Mouse (Mus musculus) midbrain, embryonic 11.5 days (tissue): ENCODE measurements around the gene Gemin4. TPM values are rescaled to one million over a fixed set of nuclear protein-coding genes. Genes with fewer than 3 reads are reported as not detected.

ENCODE experiments used
- ATAC-seq: fragments of 200-750 bp; cut with Nextera tagmentation; 2 replicates; pipeline ENCODE4 v1.8.0; 2017; ENCODE audit warnings: moderate TSS enrichment, moderate library complexity; ENCODE audit not compliant: low FRiP score
- DNase-seq: peaks from one replicate; pipeline ENCODE4 v3.0.0; 2015; ENCODE audit warnings: low spot score; ENCODE audit errors: missing footprints
- H3K27ac ChIP-seq: fragments of 300-500 bp; sonication (generic); 2 replicates; pipeline ENCODE4 v1.5.1; 2014; ENCODE audit warnings: low read depth, low read length
- H3K27me3 ChIP-seq: fragments of 300-500 bp; sonication (generic); 2 replicates; pipeline ENCODE4 v1.6.1; 2014; ENCODE audit warnings: mild to moderate bottlenecking, low read length, moderate library complexity, mixed read lengths; ENCODE audit not compliant: control insufficient read depth, insufficient read depth
- H3K36me3 ChIP-seq: fragments of 300-500 bp; sonication (generic); 2 replicates; pipeline ENCODE4 v1.6.1; 2014; ENCODE audit warnings: mild to moderate bottlenecking, low read length, moderate library complexity, mixed read lengths; ENCODE audit not compliant: control insufficient read depth, insufficient read depth
- H3K4me1 ChIP-seq: fragments of 300-500 bp; sonication (generic); 2 replicates; pipeline ENCODE4 v1.6.1; 2014; ENCODE audit warnings: low read length; ENCODE audit not compliant: control insufficient read depth, insufficient read depth
- H3K4me2 ChIP-seq: fragments of 300-500 bp; sonication (generic); 2 replicates; pipeline ENCODE4 v1.6.1; 2014; ENCODE audit warnings: mild to moderate bottlenecking, moderate library complexity
- H3K4me3 ChIP-seq: fragments of 300-500 bp; sonication (generic); 2 replicates; pipeline ENCODE4 v1.5.1; 2014; ENCODE audit warnings: low read depth, low read length
- H3K9ac ChIP-seq: fragments of 300-500 bp; sonication (generic); 2 replicates; pipeline ENCODE4 v1.6.1; 2014; ENCODE audit warnings: low read length
- H3K9me3 ChIP-seq: fragments of 300-500 bp; sonication (generic); 2 replicates; pipeline ENCODE4 v1.6.1; 2016; ENCODE audit warnings: low read length; ENCODE audit not compliant: control insufficient read depth
- WGBS: fragments of 180-500 bp; shearing (Covaris S2); extraction: QIAGEN DNeasy Blood & Tissue Kit; methylation state at CpG from one replicate; pipeline ENCODE4 v1.1.7; 2014; 5-methylcytosine and 5-hydroxymethylcytosine counted together
- polyA plus RNA-seq: library from polyadenylated mRNA; unstranded; fragments of >200 nt; fragmentation: Nextera tagmentation; extraction: Ambion mirVana; gene quantifications from 2 replicates; pipeline ENCODE4 v1.2.1, GENCODE M21; 2014

Gene Gemin4
- polyA plus RNA-seq, result 31.1 and 42.8 TPM in 2 replicates

DNA sequence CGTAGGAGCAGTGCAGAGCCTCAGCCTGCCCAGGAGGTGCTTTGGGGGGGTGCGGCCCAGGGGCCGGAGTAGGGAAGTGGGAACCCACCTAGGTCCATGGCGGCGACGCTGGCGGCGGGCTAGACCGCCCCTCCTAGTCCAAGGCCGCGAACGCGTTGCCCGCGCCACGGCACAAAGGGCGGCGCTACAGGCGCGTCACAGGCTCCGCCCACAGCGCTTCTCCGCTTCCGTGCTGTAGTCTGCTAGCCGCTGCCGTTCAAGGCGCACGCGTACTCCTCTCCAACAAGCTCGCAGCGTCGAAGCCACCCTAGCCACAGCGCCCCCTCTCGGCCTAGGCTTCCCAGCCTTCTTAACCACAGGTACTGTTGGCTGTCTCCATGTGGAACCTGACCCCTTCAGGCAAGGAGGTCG is at the start of gene Gemin4, which contains the start of gene Dbil5:
TSS of gene Gemin4 (minus strand) at position 275 of the 411 bp plus-strand sequence.
TSS of gene Dbil5 (plus strand) at position 219 of the 411 bp plus-strand sequence.
- H3K4me2 ChIP-seq, result peak within 1 kb of the TSS; percentile 78
- peaks cover 15% of the 10 kb centered on the region for H3K36me3 ChIP-seq
- peak within 1 kb of the TSS; percentile 97 for H3K9ac ChIP-seq
- DNase-seq (peak; percentile 100), ATAC-seq (peak; percentile 99)
- peak within 1 kb of the TSS; percentile 54 for H3K27ac ChIP-seq
- peaks cover 5% of the 10 kb centered on the region; the same call in 1 of the 2 replicates for H3K4me1 ChIP-seq
- H3K4me3 ChIP-seq, result peak within 1 kb of the TSS; percentile 85
- WGBS, result under 1% methylated on average over 35 of the region's 35 CpGs
- H3K9me3 ChIP-seq, result no peaks in the 10 kb centered on the region
- H3K27me3 ChIP-seq, result no peaks in the 10 kb centered on the region

DNA sequence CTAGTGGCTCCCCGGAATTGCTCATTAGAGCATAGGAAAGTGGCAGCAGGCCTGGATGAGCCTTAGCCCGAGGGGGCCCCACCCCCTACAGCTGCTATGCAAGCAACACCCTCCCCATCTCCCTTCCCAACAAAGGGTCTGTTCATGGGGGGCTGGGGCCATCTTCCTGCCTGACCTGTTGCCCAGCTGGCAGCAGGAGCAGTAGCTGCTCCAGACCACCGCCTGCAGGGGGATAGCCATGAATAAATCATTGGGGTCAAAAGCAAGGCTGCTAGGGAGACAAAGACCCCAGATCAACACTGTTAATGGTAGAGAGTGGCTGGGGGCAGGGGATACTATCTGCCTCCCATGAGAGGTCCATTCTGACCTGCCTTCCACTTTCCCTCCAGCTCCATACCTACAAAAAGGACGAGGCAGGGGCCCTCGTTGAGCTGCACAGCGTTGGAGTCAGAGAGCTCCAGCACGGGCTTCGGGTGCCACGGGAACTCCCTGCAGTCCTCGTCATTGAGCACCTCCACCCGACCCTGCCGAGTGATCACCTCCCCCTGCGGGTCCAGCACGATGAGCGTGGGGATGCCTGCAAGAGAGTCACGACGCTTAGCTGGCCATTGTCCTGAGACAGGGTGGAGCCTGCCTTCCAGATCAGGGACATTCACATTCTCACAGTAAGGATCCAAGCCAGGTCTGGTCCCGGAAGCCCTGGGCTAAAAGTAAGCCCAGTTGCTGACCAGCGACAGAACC is 45.3 kb upstream of the Gemin4 start:
- H3K36me3 ChIP-seq, result no peaks in the 10 kb centered on the region
- 10% methylated on average over 19 of the region's 19 CpGs for WGBS
- ATAC-seq (peak; percentile 76), DNase-seq (peak; percentile 94)
- peaks cover 70% of the 10 kb centered on the region for H3K4me1 ChIP-seq
- peak overlapping the region; percentile 25 for H3K4me2 ChIP-seq
- H3K27me3 ChIP-seq, result no peaks in the 10 kb centered on the region
- H3K27ac ChIP-seq, result peak overlapping the region; percentile 84
- H3K9me3 ChIP-seq, result no peaks in the 10 kb centered on the region
- no peak overlapping the region for H3K4me3 ChIP-seq
- H3K9ac ChIP-seq, result peak overlapping the region; percentile 61

DNA sequence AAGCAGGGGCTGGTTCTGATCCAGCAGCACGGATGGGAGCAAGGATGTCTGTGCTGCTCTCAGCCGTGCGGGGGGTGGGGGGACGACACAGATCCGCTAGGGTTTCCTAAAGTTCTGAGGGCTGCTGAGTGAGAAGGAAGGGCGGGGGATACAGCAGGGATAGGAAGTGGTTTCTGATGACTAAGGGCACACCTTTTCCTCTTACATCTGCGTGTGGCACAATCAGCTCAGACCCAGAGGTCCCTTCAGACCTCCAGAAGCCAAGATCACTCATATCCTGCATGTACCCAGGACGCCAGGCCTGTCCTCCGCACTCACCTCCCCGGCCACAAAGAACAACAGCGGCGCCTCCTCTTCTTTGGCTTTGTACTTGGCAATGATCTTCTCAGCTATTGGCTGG is 43.8 kb upstream of the Gemin4 start:
- Histone ChIP-seq H3K27ac (peak overlapping the region; percentile 80), H3K9me3 (no peaks in the 10 kb centered on the region), H3K27me3 (no peaks in the 10 kb centered on the region), H3K4me3 (no peak overlapping the region), H3K36me3 (no peaks in the 10 kb centered on the region), H3K4me1 (peaks cover 56% of the 10 kb centered on the region), H3K9ac (no peak overlapping the region), H3K4me2 (no peak overlapping the region)
- ATAC-seq, result no peak
- 68% methylated on average over 12 of the region's 12 CpGs for WGBS
- peak; percentile 83 for DNase-seq

DNA sequence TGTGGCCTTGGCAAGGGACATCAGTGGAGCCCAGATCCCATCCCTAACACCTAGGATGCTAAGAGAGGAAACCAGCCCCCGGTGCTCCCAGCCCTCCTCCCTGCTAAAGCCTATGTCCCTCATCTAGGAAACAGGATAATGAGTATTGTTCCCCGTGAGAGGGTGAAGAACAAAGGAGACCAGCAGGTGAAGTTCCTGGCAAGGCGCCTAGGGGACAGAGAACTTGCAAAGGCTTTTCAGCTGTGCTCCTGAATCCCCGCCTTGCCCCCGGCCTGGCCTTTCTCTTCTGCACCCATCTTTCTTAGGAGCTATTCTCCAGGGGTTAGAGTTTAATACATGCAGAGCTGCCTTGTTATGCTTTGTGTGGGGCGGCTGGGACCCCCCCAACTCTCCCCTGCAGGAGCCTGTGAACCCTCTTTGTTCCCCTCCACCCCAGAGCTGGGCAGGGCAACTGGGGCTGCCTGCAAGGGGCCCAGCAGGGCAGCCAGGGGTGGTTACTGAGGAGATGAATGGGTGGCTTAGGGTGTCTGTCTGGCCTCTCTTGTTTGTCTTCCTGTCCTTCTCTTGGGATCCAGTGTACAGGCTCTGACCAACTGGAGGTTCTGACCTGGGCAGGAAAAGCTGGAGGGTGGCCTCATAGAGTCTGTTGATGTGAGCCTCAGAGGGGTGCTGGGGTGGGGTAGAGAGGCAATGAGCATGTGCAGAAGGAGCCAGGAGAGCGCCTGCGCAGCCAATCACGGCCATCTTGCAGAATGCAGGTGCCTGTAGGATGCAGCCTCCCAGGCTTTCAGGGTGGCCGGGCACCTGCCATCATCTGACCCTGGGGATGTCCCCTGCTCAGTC is 43.0 kb upstream of the Gemin4 start:
- Histone ChIP-seq H3K9ac (peak overlapping the region; percentile 4), H3K4me2 (no peak overlapping the region), H3K9me3 (no peaks in the 10 kb centered on the region), H3K4me1 (peaks cover 53% of the 10 kb centered on the region), H3K27me3 (no peaks in the 10 kb centered on the region), H3K27ac (peak overlapping the region; percentile 80), H3K4me3 (no peak overlapping the region), H3K36me3 (no peaks in the 10 kb centered on the region)
- ATAC-seq (peak; percentile 79), DNase-seq (peak; percentile 89)
- 33% methylated on average over 10 of the region's 10 CpGs for WGBS

DNA sequence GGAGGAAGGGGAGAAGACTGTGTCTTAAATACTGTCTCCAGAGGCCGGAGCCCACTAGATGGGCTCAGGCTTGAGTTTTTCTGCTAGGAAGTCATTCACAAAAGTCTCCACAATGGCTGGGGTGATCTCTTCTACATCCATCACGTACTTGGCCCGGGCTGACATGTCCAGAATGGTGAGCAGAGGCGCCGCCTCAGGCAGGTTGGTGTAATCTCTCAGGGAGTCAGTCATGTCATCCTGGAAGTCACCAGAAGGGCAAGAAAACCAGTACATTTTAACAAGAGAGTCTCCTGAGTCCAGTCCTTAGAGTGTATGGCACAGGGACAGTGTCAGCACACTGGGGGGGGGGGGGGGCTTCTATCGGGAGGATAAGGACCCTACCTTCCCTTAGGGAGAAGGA is 41.0 kb upstream of the Gemin4 start:
- DNase-seq (no peak), ATAC-seq (no peak)
- Histone ChIP-seq H3K27me3 (no peaks in the 10 kb centered on the region), H3K36me3 (no peaks in the 10 kb centered on the region), H3K4me3 (no peak overlapping the region), H3K27ac (no peak overlapping the region; the same call in 1 of the 2 replicates), H3K4me1 (peaks cover 51% of the 10 kb centered on the region), H3K9ac (no peak overlapping the region), H3K4me2 (no peak overlapping the region), H3K9me3 (no peaks in the 10 kb centered on the region)
- WGBS, result 87% methylated on average over 6 of the region's 6 CpGs

DNA sequence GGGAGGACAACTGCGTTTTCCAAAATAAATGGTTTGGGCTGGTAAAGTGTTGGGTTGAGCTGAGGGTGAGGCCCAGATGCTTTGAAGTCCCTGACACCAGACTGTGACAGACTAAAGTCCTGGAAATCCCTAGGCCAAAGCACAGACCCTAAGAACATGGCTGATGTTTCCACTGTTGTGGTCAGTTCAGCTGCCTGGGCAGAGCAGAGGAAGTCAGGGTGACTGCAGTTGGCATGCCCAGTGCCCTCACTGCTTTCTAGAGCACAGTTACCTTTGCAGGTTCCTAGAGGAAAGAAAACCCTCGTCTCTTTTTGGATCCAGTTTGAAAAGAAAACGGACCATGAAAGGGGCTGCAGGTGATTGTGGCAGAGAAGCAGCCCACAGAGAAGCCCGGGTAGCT is 39.9 kb upstream of the Gemin4 start:
- no peak overlapping the region for H3K4me3 ChIP-seq
- no peak overlapping the region for H3K9ac ChIP-seq
- 79% methylated on average over 4 of the region's 4 CpGs for WGBS
- H3K4me2 ChIP-seq, result no peak overlapping the region
- no peaks in the 10 kb centered on the region for H3K36me3 ChIP-seq
- H3K27me3 ChIP-seq, result no peaks in the 10 kb centered on the region
- peaks cover 40% of the 10 kb centered on the region for H3K4me1 ChIP-seq
- H3K9me3 ChIP-seq, result no peaks in the 10 kb centered on the region
- DNase-seq, result no peak
- no peak overlapping the region for H3K27ac ChIP-seq
- no peak for ATAC-seq

DNA sequence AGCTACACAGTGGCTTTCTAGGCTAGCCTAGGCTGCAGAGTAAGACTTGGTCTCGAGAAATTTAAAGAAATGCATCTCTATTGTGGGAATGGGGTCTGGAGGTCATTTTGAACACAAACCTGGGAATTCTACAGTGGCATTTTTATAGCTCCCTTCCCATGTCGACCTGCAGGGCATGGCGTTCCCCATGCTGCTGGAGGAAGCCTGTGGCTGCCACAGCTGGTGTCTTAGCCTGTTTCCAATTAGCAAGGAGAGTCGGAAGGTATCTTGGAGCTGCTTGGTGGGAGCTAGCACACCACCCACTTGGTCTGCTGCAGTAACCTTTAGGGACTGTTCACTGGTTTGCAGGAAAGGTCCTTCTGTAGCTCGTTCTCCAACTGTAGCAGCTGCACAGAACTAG is 38.7 kb upstream of the Gemin4 start:
- Histone ChIP-seq H3K27me3 (no peaks in the 10 kb centered on the region), H3K4me1 (peaks cover 28% of the 10 kb centered on the region), H3K9me3 (no peaks in the 10 kb centered on the region), H3K36me3 (no peaks in the 10 kb centered on the region; the same call in 1 of the 2 replicates), H3K9ac (no peak overlapping the region; the same call in 1 of the 2 replicates), H3K4me2 (no peak overlapping the region), H3K27ac (no peak overlapping the region), H3K4me3 (no peak overlapping the region)
- WGBS, result 64% methylated on average over 5 of the region's 5 CpGs
- DNase-seq (no peak), ATAC-seq (no peak)

DNA sequence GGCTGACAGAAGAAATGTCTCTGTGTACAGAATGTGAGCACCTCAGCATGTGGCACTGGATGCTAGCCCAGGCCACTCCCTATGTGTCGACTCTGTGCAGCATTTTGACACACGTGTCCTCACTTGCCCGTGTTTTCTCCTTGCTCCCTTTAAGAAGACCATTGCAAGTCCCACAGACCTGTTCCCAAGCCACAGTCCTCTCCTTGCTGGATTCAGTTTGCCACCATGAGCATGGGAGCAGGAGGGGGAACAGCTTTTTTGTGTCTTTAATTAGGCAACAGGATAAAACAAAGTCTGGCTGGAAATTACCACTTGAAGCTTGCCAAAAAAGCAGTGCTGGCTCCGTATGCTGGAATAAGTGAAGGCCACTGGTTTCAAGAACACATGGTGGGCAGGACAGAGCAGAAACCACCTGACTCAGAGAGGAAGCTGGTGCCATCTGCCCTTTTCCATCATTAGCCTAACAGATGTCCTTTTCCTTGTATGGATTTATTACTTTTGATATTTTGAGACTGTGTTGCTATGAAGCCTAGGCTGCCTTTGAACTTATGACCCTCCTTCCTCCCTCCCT is 38.1 kb upstream of the Gemin4 start:
- Histone ChIP-seq H3K9ac (no peak overlapping the region), H3K4me3 (no peak overlapping the region), H3K9me3 (no peaks in the 10 kb centered on the region), H3K36me3 (peaks cover 3% of the 10 kb centered on the region; the same call in 1 of the 2 replicates), H3K27me3 (no peaks in the 10 kb centered on the region), H3K4me2 (no peak overlapping the region), H3K27ac (no peak overlapping the region), H3K4me1 (peaks cover 22% of the 10 kb centered on the region)
- WGBS, result 81% methylated on average over 4 of the region's 4 CpGs
- no peak for DNase-seq
- ATAC-seq, result no peak
